In genomic region chr2:112767665-112768064, GRCm38 (mm10) we compare ENCODE assay signal across 11 mouse cellular contexts.
DNase-seq lines count a peak whose midpoint lies in the region; ATAC-seq and TF ChIP-seq lines count a peak whose summit lies in the region.
"Had no signal": no experiment of that assay in that cellular context is flagged by ENCODE, and none has a peak within 500 bp of the region (broad histone marks: within the 10 kb centered on the region; RNA-seq: fewer than 3 reads in every experiment).

No protein-coding gene starts in this region.

- no peak overlapping the region for H3K9ac ChIP-seq in hindbrain, embryonic 11.5 days (ENCODE audit: low read depth, low read length)
- no peak overlapping the region for H3K9ac ChIP-seq in hindbrain, embryonic 12.5 days
- no peak overlapping the region for H3K9ac ChIP-seq in forebrain, postnatal 0 days
- H3K9ac ChIP-seq: intestine, embryonic 15.5 days had no signal

- peak; percentile 27; the same call in 1 of the 2 replicates for ATAC-seq in hindbrain, embryonic 11.5 days (ENCODE audit: low FRiP score)
- ATAC-seq in hindbrain, embryonic 12.5 days (ENCODE audit: low FRiP score), result no peak
- ATAC-seq in forebrain, postnatal 0 days, result peak; percentile 64; the same call in 1 of the 2 replicates
- ATAC-seq: intestine, embryonic 15.5 days had no signal

- DNase-seq in hindbrain, embryonic 11.5 days (ENCODE audit: low spot score), result no peak
- DNase-seq in 3T3-L1 (ENCODE audit: low read depth, low spot score), result peak; percentile 41
- peak; percentile 45 for DNase-seq in CD4-positive, CD25-positive, alpha-beta regulatory T cell, adult 2 months (ENCODE audit: low read depth, low spot score)
- peak; percentile 59 for DNase-seq in forebrain, postnatal 0 days
- DNase-seq in thymus, adult 2 months, result no peak
- DNase-seq in gastrocnemius, postnatal 14 days, result no peak
- DNase-seq: gastrocnemius, postnatal 36 days; thymus, postnatal 36 days had no signal

- H3K4me1 ChIP-seq in hindbrain, embryonic 11.5 days (replicated peaks; ENCODE audit: control insufficient read depth, insufficient read depth, low read length), result no peaks in the 10 kb centered on the region
- no peaks in the 10 kb centered on the region for H3K4me1 ChIP-seq in hindbrain, embryonic 12.5 days
- H3K4me1 ChIP-seq in forebrain, postnatal 0 days (ENCODE audit: insufficient read depth), result no peaks in the 10 kb centered on the region
- no peaks in the 10 kb centered on the region for H3K4me1 ChIP-seq in thymus, adult 2 months (replicated peaks; ENCODE audit: control insufficient read depth, insufficient read depth, low read length)
- H3K4me1 ChIP-seq: intestine, embryonic 15.5 days had no signal

- no peaks in the 10 kb centered on the region for H3K27me3 ChIP-seq in hindbrain, embryonic 11.5 days (ENCODE audit: control insufficient read depth, insufficient read depth, low read length)
- H3K27me3 ChIP-seq in hindbrain, embryonic 12.5 days, result no peaks in the 10 kb centered on the region
- H3K27me3 ChIP-seq in forebrain, postnatal 0 days (ENCODE audit: insufficient read depth, low read length), result no peaks in the 10 kb centered on the region
- no peaks in the 10 kb centered on the region for H3K27me3 ChIP-seq in thymus, adult 2 months (ENCODE audit: control insufficient read depth, insufficient read depth, low read length)
- H3K27me3 ChIP-seq: intestine, embryonic 15.5 days had no signal

- H3K4me3 ChIP-seq in hindbrain, embryonic 11.5 days (ENCODE audit: low read depth, low read length), result no peak overlapping the region
- no peak overlapping the region for H3K4me3 ChIP-seq in hindbrain, embryonic 12.5 days
- no peak overlapping the region for H3K4me3 ChIP-seq in forebrain, postnatal 0 days (ENCODE audit: low read depth, low read length)
- no peak overlapping the region for H3K4me3 ChIP-seq in thymus, adult 2 months (ENCODE audit: control insufficient read depth, insufficient read depth, low read length)
- H3K4me3 ChIP-seq: intestine, embryonic 15.5 days had no signal

- TF ChIP-seq CTCF in forebrain, postnatal 0 days (IDR thresholded peaks at IDR 0.05; ENCODE audit: low read depth), result peak; percentile 67
- TF ChIP-seq CTCF in thymus, adult 2 months (IDR thresholded peaks at IDR 0.05; ENCODE audit: borderline replicate concordance, control insufficient read depth, extremely low read depth, insufficient read depth, low read length, poor library complexity), result no peak

- WGBS in hindbrain, embryonic 11.5 days, result 80% methylated on average over 5 of the region's 5 CpGs
- WGBS in hindbrain, embryonic 12.5 days, result 75% methylated on average over 5 of the region's 5 CpGs
- WGBS in forebrain, postnatal 0 days, result 68% methylated on average over 5 of the region's 5 CpGs
- WGBS in thymus, adult 2 months, result 77% methylated on average over 5 of the region's 5 CpGs

- H3K36me3 ChIP-seq in hindbrain, embryonic 11.5 days (ENCODE audit: control insufficient read depth, insufficient read depth, low read length), result no peaks in the 10 kb centered on the region
- H3K36me3 ChIP-seq in hindbrain, embryonic 12.5 days, result no peaks in the 10 kb centered on the region
- H3K36me3 ChIP-seq in forebrain, postnatal 0 days (ENCODE audit: insufficient read depth), result no peaks in the 10 kb centered on the region
- H3K36me3 ChIP-seq in thymus, adult 2 months (ENCODE audit: control insufficient read depth, insufficient read depth, low read length), result no peaks in the 10 kb centered on the region
- H3K36me3 ChIP-seq: intestine, embryonic 15.5 days had no signal

- no peak overlapping the region for H3K27ac ChIP-seq in hindbrain, embryonic 11.5 days (ENCODE audit: low read depth, low read length)
- no peak overlapping the region for H3K27ac ChIP-seq in hindbrain, embryonic 12.5 days
- H3K27ac ChIP-seq in forebrain, postnatal 0 days (ENCODE audit: low read depth, low read length), result no peak overlapping the region
- H3K27ac ChIP-seq in thymus, adult 2 months (ENCODE audit: control insufficient read depth, insufficient read depth, low read length), result no peak overlapping the region
- H3K27ac ChIP-seq: intestine, embryonic 15.5 days; macrophage had no signal

- no peaks in the 10 kb centered on the region for H3K9me3 ChIP-seq in hindbrain, embryonic 11.5 days (ENCODE audit: control insufficient read depth, low read length)
- H3K9me3 ChIP-seq in hindbrain, embryonic 12.5 days (replicated peaks), result no peaks in the 10 kb centered on the region
- no peaks in the 10 kb centered on the region for H3K9me3 ChIP-seq in forebrain, postnatal 0 days (ENCODE audit: low read length)
- H3K9me3 ChIP-seq: intestine, embryonic 15.5 days had no signal

- no peak overlapping the region for H3K4me2 ChIP-seq in hindbrain, embryonic 11.5 days (replicated peaks; ENCODE audit: low read depth, low read length)
- H3K4me2 ChIP-seq in hindbrain, embryonic 12.5 days (replicated peaks), result no peak overlapping the region
- no peak overlapping the region for H3K4me2 ChIP-seq in forebrain, postnatal 0 days (ENCODE audit: low read depth)
- H3K4me2 ChIP-seq: intestine, embryonic 15.5 days had no signal

- intact Hi-C loops in gastrocnemius, postnatal 14 days (cut with DNase I; ENCODE audit: low total_unique reads), result loop anchor here (10.0 kb wide), 2 partner anchors 223 to 263 kb away; no protein-coding TSS in a partner anchor

- no peak for TF ChIP-seq POLR2A in thymus, adult 2 months (IDR thresholded peaks at IDR 0.05; ENCODE audit: control insufficient read depth, extremely low read depth, insufficient read depth, low read length, poor library complexity)

Comparison
In these comparisons a context has a peak if more than half of its experiments do, and no peak if none do; other contexts are left out.
1. DNase-seq: peak in 3T3-L1 (single experiment), CD4-positive, CD25-positive, alpha-beta regulatory T cell, adult 2 months (single experiment) and forebrain, postnatal 0 days (single experiment); none in hindbrain, embryonic 11.5 days (single experiment), thymus, adult 2 months (single experiment) and gastrocnemius, postnatal 14 days (single experiment).